Mouse (Mus musculus): ENCODE results near the gene Cdh11.

- TF ChIP-seq CTCF (conservative IDR thresholded peaks at IDR 0.05; ENCODE audit: insufficient read depth, insufficient read length, low read depth, low read length) (no peak), POLR2A (IDR thresholded peaks at IDR 0.05; ENCODE audit: low read depth, low read length) (no peak)
Measured at GRCm38 (mm10) chr8:102685023-102685422, 100.4 kb downstream of the Cdh11 start.

All from kidney, adult 2 months (tissue).